Mouse (Mus musculus) left cerebral cortex, adult 2 months (tissue): ENCODE data around the gene Nagk. TPM values are rescaled to one million over a fixed set of nuclear protein-coding genes. Genes with fewer than 3 reads are reported as not detected.
"Not testable (repeated sequence)": the region's sequence is repeated elsewhere in the genome, so short reads cannot be mapped to it uniquely, and the experiment has no call there.

Experiments used
- DNase-seq, 2 experiments: peaks; one replicate each; pipeline ENCODE4 v3.0.0; 2021 to 2022; ENCODE audit warnings: low spot score in 2 of 2, mixed read lengths in 1 of 2; ENCODE audit errors: extremely low spot score in 1 of 2
- H3K27ac ChIP-seq: fragments of 200-600 bp; 2 replicates; pipeline ENCODE4 v1.8.1; 2022
- H3K4me3 ChIP-seq: fragments of 200-600 bp; 2 replicates; pipeline ENCODE4 v1.8.1; 2022
- CTCF ChIP-seq: fragments of 200-600 bp; IDR thresholded peaks from 2 replicates; pipeline ENCODE4 v1.8.1; 2022; ENCODE audit warnings: antibody characterized with exemption, mild to moderate bottlenecking, moderate library complexity
- intact Hi-C: fragments of 180-260 bp; cut with DNase I; formaldehyde crosslinking; loops from one replicate; pipeline ENCODE4 v1.15.1; 2025
- total RNA-seq, 2 experiments: library from RNA; stranded (reverse); gene quantifications; 2 replicates each; pipeline ENCODE4 v1.2.3; 2021

Nagk gene
- total RNA-seq, 2 experiments from 2014 or later, result 48.2 to 50.3 TPM

GRCm38 (mm10) chr6:83818996-83819395 is 24.2 kb downstream of the Nagk start:
- no peak overlapping the region for H3K27ac ChIP-seq
- no peak for DNase-seq
- no peak overlapping the region for H3K4me3 ChIP-seq
- intact Hi-C loops, result no loop called here
- TF ChIP-seq CTCF, result no peak

GRCm38 (mm10) chr6:83820727-83821515 is 26.1 kb downstream of the Nagk start:
- H3K4me3 ChIP-seq, result no peak overlapping the region
- TF ChIP-seq CTCF, result no peak
- no peak for DNase-seq
- intact Hi-C loops, result no loop called here
- H3K27ac ChIP-seq, result no peak overlapping the region

DNA sequence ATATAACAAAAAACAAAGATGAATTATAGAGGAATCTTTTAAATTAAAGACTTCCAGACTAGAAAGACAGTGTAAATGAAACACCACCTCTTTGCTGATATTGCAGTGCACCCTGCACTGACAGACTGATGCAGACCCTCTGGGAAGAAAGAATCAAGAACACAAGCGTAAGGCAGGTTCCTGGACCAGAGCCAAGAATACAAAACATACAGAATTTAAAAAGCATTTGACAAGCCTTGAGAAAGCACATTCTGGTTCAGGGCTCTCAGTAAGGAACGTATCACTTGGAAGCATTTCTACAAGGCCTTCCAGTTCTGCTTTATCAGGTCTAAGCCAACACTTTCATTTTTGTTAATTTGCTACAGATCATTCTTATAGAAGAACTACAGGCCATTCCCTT is 27.1 kb downstream of the Nagk start:
- intact Hi-C loops, result no loop called here
- no peak overlapping the region for H3K27ac ChIP-seq
- DNase-seq, result no peak
- TF ChIP-seq CTCF, result no peak
- no peak overlapping the region for H3K4me3 ChIP-seq

DNA sequence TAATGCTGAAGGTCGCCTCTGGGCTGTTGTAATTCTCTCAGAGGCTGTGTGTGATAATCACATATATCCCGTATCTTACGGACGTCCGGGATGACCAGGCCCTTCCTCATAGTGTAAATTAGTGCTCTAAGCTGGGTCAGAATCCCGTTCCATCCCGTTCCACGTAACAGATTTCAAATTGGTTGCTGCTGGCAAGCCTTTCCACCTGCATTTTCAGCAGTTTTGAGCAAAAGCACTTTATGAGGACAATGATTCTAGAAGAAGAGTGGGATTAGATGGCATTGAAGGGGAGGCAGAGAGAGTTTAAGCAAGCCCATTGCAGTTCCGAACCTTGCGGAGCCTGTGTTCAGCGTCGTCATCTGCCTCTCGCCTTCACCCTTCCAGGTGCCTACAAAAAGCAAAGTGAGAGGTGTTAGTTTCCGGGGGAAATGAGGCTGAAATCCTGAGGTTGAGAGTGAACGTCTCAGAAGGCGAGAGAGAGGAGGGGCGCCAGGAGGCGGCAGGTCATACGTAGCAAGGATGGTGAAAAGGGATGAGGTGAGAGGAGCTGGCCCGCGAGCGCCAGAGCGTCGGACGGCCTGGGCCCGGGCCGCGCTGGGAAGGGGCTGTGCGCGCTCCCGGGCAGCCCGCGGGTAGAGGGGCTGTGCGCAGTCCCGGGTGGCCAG is 36.3 kb downstream of the Nagk start:
- peak overlapping the region; percentile 84 for H3K27ac ChIP-seq
- no peak for TF ChIP-seq CTCF
- intact Hi-C loops, result loop anchor here (5.0 kb wide), 1 partner anchor 81 kb away; no protein-coding TSS in a partner anchor
- H3K4me3 ChIP-seq, result peak overlapping the region; percentile 77
- peak in 1 of 2 experiments; percentile 34 for DNase-seq

DNA sequence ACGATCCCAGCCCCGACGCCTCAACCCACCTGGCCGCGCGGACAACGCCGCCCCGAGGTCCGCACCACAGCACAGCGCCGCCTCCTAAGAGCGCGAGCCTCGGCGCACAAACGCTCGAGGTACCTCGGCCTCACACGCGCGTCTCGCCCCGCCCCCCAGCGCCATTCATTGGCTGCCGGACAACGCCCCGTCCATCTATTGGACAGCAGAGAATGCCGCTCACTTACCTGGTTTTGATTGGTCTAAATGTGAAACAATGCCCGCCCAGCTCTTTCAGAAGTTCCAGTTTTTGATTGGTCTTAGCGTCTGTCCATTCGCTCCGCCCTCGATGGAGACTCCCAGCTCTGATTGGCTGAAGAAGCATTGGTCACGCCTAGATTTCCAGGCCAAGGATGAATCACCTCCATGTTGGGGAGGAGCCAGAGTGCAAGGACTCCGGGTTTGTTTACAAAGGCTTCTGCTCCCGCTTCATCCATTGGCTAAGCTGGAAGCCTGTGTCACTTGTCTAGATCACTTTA is 36.9 kb downstream of the Nagk start, which contains the start of gene Paip2b:
Gene Paip2b (minus strand): TSS at position 136 of the 518 bp plus-strand sequence.
- peak within 1 kb of the TSS; percentile 84 for H3K27ac ChIP-seq
- intact Hi-C loops, result loop anchor here (2.0 to 5.0 kb wide), 2 partner anchors 35 to 81 kb away; partner anchors contain the start of gene Zfp638
- TF ChIP-seq CTCF, result no peak; the same call in none of the 2 replicates

DNA sequence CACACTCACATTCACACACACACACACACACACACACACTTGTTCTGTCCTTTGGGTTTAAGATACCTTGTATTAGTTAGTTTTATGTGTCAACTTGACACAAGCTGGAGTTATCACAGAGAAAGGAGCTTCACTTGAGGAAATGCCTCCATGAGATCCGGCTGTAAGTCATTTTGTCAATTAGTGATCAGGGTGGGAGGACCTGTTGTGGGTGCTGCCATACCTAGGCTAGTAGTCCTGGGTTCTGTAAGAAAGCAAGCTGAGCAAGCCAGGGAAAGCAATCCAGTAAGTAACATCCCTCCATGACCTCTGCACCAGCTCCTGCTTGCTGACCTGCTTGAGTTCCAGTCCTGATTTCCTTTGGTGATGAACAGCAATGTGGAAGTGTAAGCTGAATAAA is 37.6 kb downstream of the Nagk start:
- DNase-seq, H3K27ac ChIP-seq, H3K4me3 ChIP-seq: not testable (repeated sequence)
- intact Hi-C loops, result loop anchor here (2.0 to 5.0 kb wide), 2 partner anchors 34 to 80 kb away; partner anchors contain the start of gene Zfp638

More for the DNA sequence above, 36.9 kb downstream of the Nagk start, which contains the start of gene Paip2b:
- peak; percentile 98 to 99 for DNase-seq
- H3K4me3 ChIP-seq, result peak within 1 kb of the TSS; percentile 77

GRCm38 (mm10) chr6:83836826-83837225 is 42.0 kb downstream of the Nagk start:
- H3K4me3 ChIP-seq, result no peak overlapping the region
- TF ChIP-seq CTCF, result no peak
- intact Hi-C loops, result no loop called here
- no peak for DNase-seq
- no peak overlapping the region for H3K27ac ChIP-seq

- intact Hi-C loops, result no loop called here
- no peak for TF ChIP-seq CTCF
Measured at GRCm38 (mm10) chr6:83838046-83838445, 43.3 kb downstream of the Nagk start.

GRCm38 (mm10) chr6:83840086-83840485 is 45.3 kb downstream of the Nagk start:
- intact Hi-C loops, result no loop called here
- Histone ChIP-seq H3K27ac (no peak overlapping the region), H3K4me3 (no peak overlapping the region)
- TF ChIP-seq CTCF, result no peak
- no peak for DNase-seq

More at GRCm38 (mm10) chr6:83838046-83838445, 43.3 kb downstream of the Nagk start:
- no peak for DNase-seq
- no peak overlapping the region for H3K4me3 ChIP-seq
- H3K27ac ChIP-seq, result no peak overlapping the region

GRCm38 (mm10) chr6:83844913-83845312 is 50.1 kb downstream of the Nagk start:
- DNase-seq, result no peak
- H3K27ac ChIP-seq, result no peak overlapping the region
- no peak for TF ChIP-seq CTCF
- intact Hi-C loops, result no loop called here
- no peak overlapping the region for H3K4me3 ChIP-seq

DNA sequence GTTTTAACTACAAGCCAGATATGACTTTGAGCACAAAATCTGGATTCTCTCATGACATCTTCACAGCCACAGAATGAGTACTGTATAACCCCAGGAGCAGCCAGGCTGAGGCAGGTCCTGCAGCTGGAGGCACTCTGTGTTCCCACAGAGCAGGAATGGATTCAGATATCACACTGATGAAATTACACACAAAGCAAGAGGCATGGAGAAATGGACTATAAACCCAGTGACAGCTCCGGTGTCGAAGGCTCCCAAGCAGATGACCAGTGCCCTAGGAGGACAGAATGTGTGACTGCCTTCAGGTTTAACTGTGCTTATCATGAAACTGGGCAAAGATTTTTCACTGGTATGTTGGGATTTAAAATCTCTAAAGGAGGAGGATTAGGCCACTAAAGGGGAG is 51.4 kb downstream of the Nagk start:
- intact Hi-C loops, result no loop called here
- no peak for TF ChIP-seq CTCF
- no peak for DNase-seq
- H3K4me3 ChIP-seq, result no peak overlapping the region
- no peak overlapping the region for H3K27ac ChIP-seq

- no peak for TF ChIP-seq CTCF
- intact Hi-C loops, result no loop called here
- no peak for DNase-seq
- H3K27ac ChIP-seq, result no peak overlapping the region
- no peak overlapping the region for H3K4me3 ChIP-seq
Measured at GRCm38 (mm10) chr6:83849446-83849845, 54.7 kb downstream of the Nagk start.

Other genes starting within 250 kb of the Nagk start
- gene Stambp, start 222.3 kb upstream of the Nagk start, total RNA-seq, result 10 to 100 TPM; 30.2 to 30.6 TPM
- not detected for gene Clec4f, start 138.8 kb upstream of the Nagk start, total RNA-seq
- gene Cd207, start 117.1 kb upstream of the Nagk start, total RNA-seq, result not detected
- not detected for gene Vax2, start 83.7 kb upstream of the Nagk start, total RNA-seq
- gene Atp6v1b1, start 52.0 kb upstream of the Nagk start, total RNA-seq, result under 1 TPM in 1 of 2 experiments, not detected in 1; 0.20 TPM
- not detected for gene Ankrd53, start 32.3 kb upstream of the Nagk start, total RNA-seq
- 10 to 100 TPM; 49.1 to 53.9 TPM for gene Tex261, start 19.2 kb upstream of the Nagk start, total RNA-seq
- gene Paip2b, start 36.8 kb downstream of the Nagk start, total RNA-seq, result 10 to 100 TPM; 47.7 to 61.7 TPM
- 100 to 1,000 TPM; 132 to 134 TPM for gene Zfp638, start 72.1 kb downstream of the Nagk start, total RNA-seq
- gene Dysf, start 213.6 kb downstream of the Nagk start, total RNA-seq, result 1 to 10 TPM; 3.5 to 5.8 TPM